Mouse (Mus musculus): Measurements from ENCODE around the gene Olfr815. TPM values are rescaled to one million over a fixed set of nuclear protein-coding genes. Genes with fewer than 3 reads are reported as not detected.
"Not testable (repeated sequence)": the region's sequence is repeated elsewhere in the genome, so short reads cannot be mapped to it uniquely, and the experiment has no call there.

Olfr815 gene
- polyA plus RNA-seq (2012; rRNA removed) = not detected in 2 replicates

GRCm38 (mm10) chr10:129905767-129906166 lies at the start of gene Olfr815:
Gene Olfr815 (minus strand): TSS chr10:129905867.
- H3K27me3 ChIP-seq (ENCODE audit: control insufficient read depth, insufficient read depth, low read length); DNase-seq; H3K4me1 ChIP-seq (ENCODE audit: control insufficient read depth, insufficient read depth, low read length); H3K27ac ChIP-seq (ENCODE audit: insufficient read depth, low read length); H3K4me3 ChIP-seq (replicated peaks; ENCODE audit: insufficient read depth, low read depth, low read length): not testable (repeated sequence)
- WGBS = 89% methylated on average over 1 of the region's 1 CpGs

DNA sequence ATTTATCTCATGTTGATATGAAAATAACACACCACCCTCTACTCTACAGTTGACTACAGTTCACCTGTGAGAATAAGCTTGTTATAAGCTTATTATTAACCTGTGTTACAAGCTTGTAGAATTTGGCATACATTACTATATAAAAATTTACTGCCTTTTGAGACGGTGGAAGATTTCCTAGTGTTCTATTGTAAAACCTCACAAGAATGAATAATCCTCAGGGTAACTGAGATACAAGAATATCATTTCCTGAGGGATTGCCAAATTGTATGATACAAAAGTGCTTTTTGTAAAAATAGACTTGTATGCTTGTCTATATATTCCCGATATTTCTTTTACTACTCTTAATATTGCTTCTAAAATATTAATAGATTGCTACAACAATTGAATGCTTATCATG lies 43.3 kb upstream of the Olfr815 start, which contains the start of gene Olfr818:
Gene Olfr818, minus strand, starts transcription at position 101 of the 400 bp plus-strand sequence.
- H3K4me3 ChIP-seq (replicated peaks; ENCODE audit: insufficient read depth, low read depth, low read length) = no peak within 1 kb of the TSS
- 94% methylated on average over 2 of the region's 2 CpGs for WGBS
- DNase-seq = no peak
- H3K4me1 ChIP-seq (ENCODE audit: control insufficient read depth, insufficient read depth, low read length) = no peaks in the 10 kb centered on the region
- no peaks in the 10 kb centered on the region for H3K27me3 ChIP-seq (ENCODE audit: control insufficient read depth, insufficient read depth, low read length)
- no peak within 1 kb of the TSS for H3K27ac ChIP-seq (ENCODE audit: insufficient read depth, low read length)
- TF ChIP-seq POLR2A (IDR thresholded peaks at IDR 0.05; ENCODE audit: borderline replicate concordance, insufficient read depth, low read length) = no peak
- no peak for TF ChIP-seq CTCF (IDR thresholded peaks at IDR 0.05; ENCODE audit: borderline replicate concordance, insufficient read depth, low read depth, low read length)

- H3K4me3 ChIP-seq (replicated peaks; ENCODE audit: insufficient read depth, low read depth, low read length) = no peak within 1 kb of the TSS
- WGBS = 50% methylated on average over 1 of the region's 1 CpGs
- H3K27me3 ChIP-seq (ENCODE audit: control insufficient read depth, insufficient read depth, low read length) = no peaks in the 10 kb centered on the region
- H3K27ac ChIP-seq (ENCODE audit: insufficient read depth, low read length) = no peak within 1 kb of the TSS
- no peaks in the 10 kb centered on the region for H3K4me1 ChIP-seq (ENCODE audit: control insufficient read depth, insufficient read depth, low read length)
- no peak for DNase-seq
- TF ChIP-seq CTCF (IDR thresholded peaks at IDR 0.05; ENCODE audit: borderline replicate concordance, insufficient read depth, low read depth, low read length) (no peak), POLR2A (IDR thresholded peaks at IDR 0.05; ENCODE audit: borderline replicate concordance, insufficient read depth, low read length) (no peak)
Observed at GRCm38 (mm10) chr10:129915497-129915896, 9.8 kb upstream of the Olfr815 start, which contains the start of gene Olfr816. Gene Olfr816 (minus strand): TSS chr10:129915597.

- no peak for TF ChIP-seq CTCF (IDR thresholded peaks at IDR 0.05; ENCODE audit: borderline replicate concordance, insufficient read depth, low read depth, low read length)
- TF ChIP-seq POLR2A (IDR thresholded peaks at IDR 0.05; ENCODE audit: borderline replicate concordance, insufficient read depth, low read length) = no peak
Observed at GRCm38 (mm10) chr10:129885934-129886333, 19.7 kb downstream of the Olfr815 start.

GRCm38 (mm10) chr10:129885496-129885895 lies 20.2 kb downstream of the Olfr815 start:
- WGBS = 81% methylated on average over 6 of the region's 6 CpGs
- H3K27me3 ChIP-seq (ENCODE audit: control insufficient read depth, insufficient read depth, low read length); H3K4me3 ChIP-seq (replicated peaks; ENCODE audit: insufficient read depth, low read depth, low read length); DNase-seq; H3K4me1 ChIP-seq (ENCODE audit: control insufficient read depth, insufficient read depth, low read length); H3K27ac ChIP-seq (ENCODE audit: insufficient read depth, low read length): not testable (repeated sequence)

More at GRCm38 (mm10) chr10:129885934-129886333, 19.7 kb downstream of the Olfr815 start:
- H3K27me3 ChIP-seq (ENCODE audit: control insufficient read depth, insufficient read depth, low read length) = no peaks in the 10 kb centered on the region
- 92% methylated on average over 7 of the region's 7 CpGs for WGBS
- no peak overlapping the region for H3K27ac ChIP-seq (ENCODE audit: insufficient read depth, low read length)
- no peak for DNase-seq
- H3K4me3 ChIP-seq (replicated peaks; ENCODE audit: insufficient read depth, low read depth, low read length) = no peak overlapping the region
- no peaks in the 10 kb centered on the region for H3K4me1 ChIP-seq (ENCODE audit: control insufficient read depth, insufficient read depth, low read length)

- not testable (repeated sequence) for DNase-seq; H3K4me3 ChIP-seq (replicated peaks; ENCODE audit: insufficient read depth, low read depth, low read length); H3K27me3 ChIP-seq (ENCODE audit: control insufficient read depth, insufficient read depth, low read length); H3K27ac ChIP-seq (ENCODE audit: insufficient read depth, low read length); H3K4me1 ChIP-seq (ENCODE audit: control insufficient read depth, insufficient read depth, low read length)
- WGBS = 60% methylated on average over 1 of the region's 1 CpGs
Observed at GRCm38 (mm10) chr10:129879751-129880150, 25.9 kb downstream of the Olfr815 start, which contains the start of gene Olfr814. Gene Olfr814 (minus strand): TSS chr10:129879851.

GRCm38 (mm10) chr10:129855067-129855466 lies 50.6 kb downstream of the Olfr815 start, which contains the start of gene Olfr813:
Gene Olfr813 (plus strand): TSS chr10:129855367.
- Histone ChIP-seq H3K27ac (ENCODE audit: insufficient read depth, low read length) (no peak within 1 kb of the TSS), H3K4me3 (replicated peaks; ENCODE audit: insufficient read depth, low read depth, low read length) (no peak within 1 kb of the TSS), H3K27me3 (ENCODE audit: control insufficient read depth, insufficient read depth, low read length) (no peaks in the 10 kb centered on the region), H3K4me1 (ENCODE audit: control insufficient read depth, insufficient read depth, low read length) (no peaks in the 10 kb centered on the region)
- TF ChIP-seq CTCF (IDR thresholded peaks at IDR 0.05; ENCODE audit: borderline replicate concordance, insufficient read depth, low read depth, low read length) = no peak
- TF ChIP-seq POLR2A (IDR thresholded peaks at IDR 0.05; ENCODE audit: borderline replicate concordance, insufficient read depth, low read length) = no peak
- no peak for DNase-seq

Other genes with a start within 250 kb of the Olfr815 start
- not detected in 2 replicates for gene Olfr800, start 248.2 kb downstream of the Olfr815 start, polyA plus RNA-seq (2012; rRNA removed)
- gene Olfr801, start 232.0 kb downstream of the Olfr815 start, polyA plus RNA-seq (2012; rRNA removed) = not detected in 2 replicates
- gene Olfr802, start 217.7 kb downstream of the Olfr815 start, polyA plus RNA-seq (2012; rRNA removed) = not detected in 2 replicates
- not detected in 2 replicates for gene Olfr803, start 211.6 kb downstream of the Olfr815 start, polyA plus RNA-seq (2012; rRNA removed)
- gene Olfr804, start 202.7 kb downstream of the Olfr815 start, polyA plus RNA-seq (2012; rRNA removed) = not detected in 2 replicates
- not detected in 2 replicates for gene Olfr805, start 176.5 kb downstream of the Olfr815 start, polyA plus RNA-seq (2012; rRNA removed)
- gene Olfr806, start 163.9 kb downstream of the Olfr815 start, polyA plus RNA-seq (2012; rRNA removed) = not detected in 2 replicates
- not detected in 2 replicates for gene Olfr807, start 148.1 kb downstream of the Olfr815 start, polyA plus RNA-seq (2012; rRNA removed)
- gene Olfr808, start 140.4 kb downstream of the Olfr815 start, polyA plus RNA-seq (2012; rRNA removed) = not detected in 2 replicates
- gene Olfr809, start 131.2 kb downstream of the Olfr815 start, polyA plus RNA-seq (2012; rRNA removed) = not detected in 2 replicates
- not detected in 2 replicates for gene Olfr810, start 111.0 kb downstream of the Olfr815 start, polyA plus RNA-seq (2012; rRNA removed)
- not detected in 2 replicates for gene Olfr811, start 101.5 kb downstream of the Olfr815 start, polyA plus RNA-seq (2012; rRNA removed)
- gene Olfr812, start 59.8 kb downstream of the Olfr815 start, polyA plus RNA-seq (2012; rRNA removed) = not detected in 2 replicates
- not detected in 2 replicates for gene Olfr813, start 50.5 kb downstream of the Olfr815 start, polyA plus RNA-seq (2012; rRNA removed)
- gene Olfr814, start 26.0 kb downstream of the Olfr815 start, polyA plus RNA-seq (2012; rRNA removed) = not detected in 2 replicates
- gene Olfr816, start 9.7 kb upstream of the Olfr815 start, polyA plus RNA-seq (2012; rRNA removed) = not detected in 2 replicates
- gene Olfr818, start 43.2 kb upstream of the Olfr815 start, polyA plus RNA-seq (2012; rRNA removed) = not detected in 2 replicates
- gene Olfr819, start 61.4 kb upstream of the Olfr815 start, polyA plus RNA-seq (2012; rRNA removed) = not detected in 2 replicates
- gene Olfr247, start 70.3 kb upstream of the Olfr815 start, polyA plus RNA-seq (2012; rRNA removed) = not detected in 2 replicates
- not detected in 2 replicates for gene Gm10310, start 79.2 kb upstream of the Olfr815 start, polyA plus RNA-seq (2012; rRNA removed)
- not detected in 2 replicates for gene Olfr820, start 106.8 kb upstream of the Olfr815 start, polyA plus RNA-seq (2012; rRNA removed)
- gene Olfr821, start 124.5 kb upstream of the Olfr815 start, polyA plus RNA-seq (2012; rRNA removed) = not detected in 2 replicates
- not detected in 2 replicates for gene Olfr822, start 165.3 kb upstream of the Olfr815 start, polyA plus RNA-seq (2012; rRNA removed)
- gene Olfr823, start 209.5 kb upstream of the Olfr815 start, polyA plus RNA-seq (2012; rRNA removed) = not detected in 2 replicates
- not detected in 2 replicates for gene Olfr824, start 224.1 kb upstream of the Olfr815 start, polyA plus RNA-seq (2012; rRNA removed)